Comparison of ENCODE assay signal across 34 mouse cellular contexts in genomic region chr6:83660821-83661220, GRCm38 (mm10). TPM values are rescaled to one million over a fixed set of nuclear protein-coding genes. Genes with fewer than 3 reads are reported as not detected.
DNase-seq lines count a peak whose midpoint lies in the region; ATAC-seq and TF ChIP-seq lines count a peak whose summit lies in the region.
"Had no signal": no experiment of that assay in that cellular context is flagged by ENCODE, and none has a peak within 500 bp of the region (broad histone marks: within the 10 kb centered on the region; RNA-seq: fewer than 3 reads in every experiment).

No protein-coding gene starts in this region.

- no peak for TF ChIP-seq POLR2A in cerebellum, adult 2 months (IDR thresholded peaks at IDR 0.05; ENCODE audit: borderline replicate concordance, insufficient read depth, low read length)

- H3K4me3 ChIP-seq in midbrain, embryonic 11.5 days (ENCODE audit: low read depth, low read length) = no peak overlapping the region
- no peak overlapping the region for H3K4me3 ChIP-seq in cerebellum, adult 2 months (replicated peaks; ENCODE audit: insufficient read depth, low read depth, low read length)
- H3K4me3 ChIP-seq: embryonic facial prominence, embryonic 12.5 days; embryonic facial prominence, embryonic 15.5 days; forebrain, embryonic 12.5 days; forebrain, embryonic 15.5 days; hindbrain, embryonic 12.5 days; hindbrain, embryonic 15.5 days had no signal

- TF ChIP-seq CTCF in cerebellum, adult 2 months (IDR thresholded peaks at IDR 0.05; ENCODE audit: borderline replicate concordance, insufficient read depth, low read depth, low read length) = no peak

- no peaks in the 10 kb centered on the region for H3K27me3 ChIP-seq in midbrain, embryonic 11.5 days (ENCODE audit: control insufficient read depth, insufficient read depth, low read length)
- H3K27me3 ChIP-seq in cerebellum, adult 2 months (ENCODE audit: control insufficient read depth, insufficient read depth, low read length) = no peaks in the 10 kb centered on the region; the same call in 1 of the 2 replicates
- H3K27me3 ChIP-seq: embryonic facial prominence, embryonic 12.5 days; embryonic facial prominence, embryonic 15.5 days; forebrain, embryonic 12.5 days; forebrain, embryonic 15.5 days; hindbrain, embryonic 12.5 days; hindbrain, embryonic 15.5 days had no signal

- no peaks in the 10 kb centered on the region for H3K36me3 ChIP-seq in midbrain, embryonic 11.5 days (ENCODE audit: control insufficient read depth, insufficient read depth, low read length)
- H3K36me3 ChIP-seq: embryonic facial prominence, embryonic 12.5 days; embryonic facial prominence, embryonic 15.5 days; forebrain, embryonic 12.5 days; forebrain, embryonic 15.5 days; G1E; hindbrain, embryonic 12.5 days; hindbrain, embryonic 15.5 days had no signal

- H3K9ac ChIP-seq in midbrain, embryonic 11.5 days (ENCODE audit: low read length) = no peak overlapping the region
- H3K9ac ChIP-seq: embryonic facial prominence, embryonic 12.5 days; embryonic facial prominence, embryonic 15.5 days; forebrain, embryonic 12.5 days; forebrain, embryonic 15.5 days; hindbrain, embryonic 12.5 days; hindbrain, embryonic 15.5 days had no signal

- no peak overlapping the region for H3K27ac ChIP-seq in midbrain, embryonic 11.5 days (ENCODE audit: low read depth, low read length)
- H3K27ac ChIP-seq in cerebellum, adult 2 months (ENCODE audit: insufficient read depth, low read length) = no peak overlapping the region
- H3K27ac ChIP-seq: embryonic facial prominence, embryonic 12.5 days; embryonic facial prominence, embryonic 15.5 days; forebrain, embryonic 12.5 days; forebrain, embryonic 15.5 days; hindbrain, embryonic 12.5 days; hindbrain, embryonic 15.5 days had no signal

- peak; percentile 33 for DNase-seq in naive thymus-derived CD4-positive, alpha-beta T cell, adult 2 months (ENCODE audit: low read depth)
- DNase-seq in thymus, postnatal 10 days (ENCODE audit: low spot score in 2 of 2) = peak; percentile 22 to 45
- peak; percentile 11 to 45 for DNase-seq in thymus, postnatal 36 days
- no peak for DNase-seq in midbrain, embryonic 11.5 days (ENCODE audit: low spot score, missing footprints)
- no peak for DNase-seq in cerebellum, adult 2 months
- DNase-seq: adrenal gland, adult 2 months; adrenal gland, postnatal 14 days; B cell, adult 2 months; cerebellum, adult 11 months; cerebellum, adult 8-10 months; cerebellum, postnatal 10 days; cerebellum, postnatal 36 days; gastrocnemius, postnatal 36 days had no signal

- no peak overlapping the region for H3K4me2 ChIP-seq in midbrain, embryonic 11.5 days
- H3K4me2 ChIP-seq: embryonic facial prominence, embryonic 12.5 days; embryonic facial prominence, embryonic 15.5 days; forebrain, embryonic 12.5 days; forebrain, embryonic 15.5 days; heart, embryonic 11.5 days; hindbrain, embryonic 12.5 days; hindbrain, embryonic 15.5 days had no signal

- 86% methylated on average over 4 of the region's 4 CpGs for WGBS in midbrain, embryonic 11.5 days
- 88% methylated on average over 4 of the region's 4 CpGs for WGBS in cerebellum, adult 2 months

- ATAC-seq in midbrain, embryonic 11.5 days (ENCODE audit: low FRiP score) = no peak
- no peak for ATAC-seq in erythroid progenitor cell, adult 5-6 weeks (replicated peaks; ENCODE audit: low FRiP score, poor library complexity, severe bottlenecking)
- ATAC-seq: forebrain, embryonic 15.5 days; Patski had no signal

- H3K4me1 ChIP-seq in midbrain, embryonic 11.5 days (ENCODE audit: control insufficient read depth, insufficient read depth, low read length) = no peaks in the 10 kb centered on the region
- no peaks in the 10 kb centered on the region for H3K4me1 ChIP-seq in cerebellum, adult 2 months (ENCODE audit: control insufficient read depth, insufficient read depth, low read length)
- H3K4me1 ChIP-seq: embryonic facial prominence, embryonic 12.5 days; embryonic facial prominence, embryonic 15.5 days; forebrain, embryonic 12.5 days; forebrain, embryonic 15.5 days; hindbrain, embryonic 12.5 days; hindbrain, embryonic 15.5 days had no signal

- H3K9me3 ChIP-seq in midbrain, embryonic 11.5 days (ENCODE audit: control insufficient read depth, low read length) = no peaks in the 10 kb centered on the region
- H3K9me3 ChIP-seq: embryonic facial prominence, embryonic 12.5 days; embryonic facial prominence, embryonic 15.5 days; forebrain, embryonic 12.5 days; forebrain, embryonic 15.5 days; G1E; hindbrain, embryonic 12.5 days; hindbrain, embryonic 15.5 days had no signal

RNA-seq across cellular contexts. Expression of gene Clec4f, which starts 4.8 kb away (rescaled TPM):
- not detected in 2 replicates for polyA plus RNA-seq in midbrain, embryonic 11.5 days (2014; fragmentation: Nextera tagmentation; extraction: Ambion mirVana)
- not detected in 2 replicates for polyA plus RNA-seq in cerebellum, adult 2 months (2012; rRNA removed)
- not detected in 2 replicates for total RNA-seq in erythroid progenitor cell, adult 5-6 weeks (2015; ENCODE audit: low replicate concordance)
- not detected in 2 replicates for total RNA-seq in erythroid progenitor cell, adult 5-6 weeks (2017; ENCODE audit: low replicate concordance)
- total RNA-seq: CH12.LX; gastrocnemius, adult 8-10 months; gastrocnemius, postnatal 36 days; granulocyte monocyte progenitor cell, adult 5-6 weeks; heart, postnatal 25 days; hematopoietic stem cell, adult 5-6 weeks had no signal
- polyA plus RNA-seq: adrenal gland, adult 2 months; cortical plate, adult 2 months; embryonic facial prominence, embryonic 12.5 days; embryonic facial prominence, embryonic 15.5 days; forebrain, embryonic 12.5 days; forebrain, embryonic 15.5 days; G1E; hindbrain, embryonic 12.5 days; hindbrain, embryonic 15.5 days; intestine, embryonic 14.5 days; Patski had no signal

RNA-seq across cellular contexts. Expression of gene Cd207, which starts 16.8 kb away (rescaled TPM):
- not detected in 2 replicates for polyA plus RNA-seq in midbrain, embryonic 11.5 days (2014; fragmentation: Nextera tagmentation; extraction: Ambion mirVana)
- polyA plus RNA-seq in cerebellum, adult 2 months (2012; rRNA removed) = not detected in 2 replicates
- not detected in 2 replicates for total RNA-seq in erythroid progenitor cell, adult 5-6 weeks (2015; ENCODE audit: low replicate concordance)
- total RNA-seq in erythroid progenitor cell, adult 5-6 weeks (2017; ENCODE audit: low replicate concordance) = not detected in 2 replicates
- total RNA-seq: adrenal gland, adult 2 months; CH12.LX; G1E; gastrocnemius, adult 8-10 months; granulocyte monocyte progenitor cell, adult 5-6 weeks; hematopoietic stem cell, adult 5-6 weeks had no signal
- polyA plus RNA-seq: cortical plate, adult 2 months; embryonic facial prominence, embryonic 12.5 days; embryonic facial prominence, embryonic 15.5 days; forebrain, embryonic 12.5 days; forebrain, embryonic 15.5 days; G1E; heart, embryonic 11.5 days; hindbrain, embryonic 12.5 days; hindbrain, embryonic 15.5 days; intestine, embryonic 14.5 days; Patski had no signal

RNA-seq across cellular contexts. Expression of gene Vax2, which starts 50.2 kb away (rescaled TPM):
- 0.25 and 0.26 TPM in 2 replicates for polyA plus RNA-seq in midbrain, embryonic 11.5 days (2014; fragmentation: Nextera tagmentation; extraction: Ambion mirVana)
- not detected in 2 replicates for polyA plus RNA-seq in cerebellum, adult 2 months (2012; rRNA removed)
- total RNA-seq in erythroid progenitor cell, adult 5-6 weeks (2015; ENCODE audit: low replicate concordance) = not detected in 2 replicates
- total RNA-seq in erythroid progenitor cell, adult 5-6 weeks (2017; ENCODE audit: low replicate concordance) = not detected in 2 replicates
- total RNA-seq: adrenal gland, adult 2 months; adrenal gland, postnatal 14 days; adrenal gland, postnatal 4 days; CH12.LX; G1E; gastrocnemius, adult 8-10 months; gastrocnemius, postnatal 36 days; granulocyte monocyte progenitor cell, adult 5-6 weeks; heart, adult 8-10 months; heart, postnatal 25 days; hematopoietic stem cell, adult 5-6 weeks had no signal
- polyA plus RNA-seq: adrenal gland, adult 2 months; cortical plate, adult 2 months; G1E; heart, embryonic 11.5 days; heart, embryonic 14.5 days; heart, postnatal 0 days; hindbrain, embryonic 12.5 days; hindbrain, embryonic 15.5 days; intestine, embryonic 14.5 days had no signal

Comparison
In these comparisons a context has a peak if more than half of its experiments do, and no peak if none do; other contexts are left out.
1. DNase-seq: peak in naive thymus-derived CD4-positive, alpha-beta T cell, adult 2 months (single experiment), thymus, postnatal 10 days (2 of 2) and thymus, postnatal 36 days (2 of 2); none in midbrain, embryonic 11.5 days (single experiment) and cerebellum, adult 2 months (0 of 2).